Mouse (Mus musculus) T-helper 17 cell (primary cell): ENCODE measurements around the gene Matk.

Experiments
- in situ Hi-C, 2 experiments: fragments of 300-600 bp; cut with MboI, MseI; formaldehyde crosslinking; loops; 1 replicate in 1 of 2; 2 replicates in 1 of 2; pipeline ENCODE4 v1.15.1; 2025; ENCODE audit warnings: high pct_unique_total_duplicates in 2 of 2

The Matk gene

DNA sequence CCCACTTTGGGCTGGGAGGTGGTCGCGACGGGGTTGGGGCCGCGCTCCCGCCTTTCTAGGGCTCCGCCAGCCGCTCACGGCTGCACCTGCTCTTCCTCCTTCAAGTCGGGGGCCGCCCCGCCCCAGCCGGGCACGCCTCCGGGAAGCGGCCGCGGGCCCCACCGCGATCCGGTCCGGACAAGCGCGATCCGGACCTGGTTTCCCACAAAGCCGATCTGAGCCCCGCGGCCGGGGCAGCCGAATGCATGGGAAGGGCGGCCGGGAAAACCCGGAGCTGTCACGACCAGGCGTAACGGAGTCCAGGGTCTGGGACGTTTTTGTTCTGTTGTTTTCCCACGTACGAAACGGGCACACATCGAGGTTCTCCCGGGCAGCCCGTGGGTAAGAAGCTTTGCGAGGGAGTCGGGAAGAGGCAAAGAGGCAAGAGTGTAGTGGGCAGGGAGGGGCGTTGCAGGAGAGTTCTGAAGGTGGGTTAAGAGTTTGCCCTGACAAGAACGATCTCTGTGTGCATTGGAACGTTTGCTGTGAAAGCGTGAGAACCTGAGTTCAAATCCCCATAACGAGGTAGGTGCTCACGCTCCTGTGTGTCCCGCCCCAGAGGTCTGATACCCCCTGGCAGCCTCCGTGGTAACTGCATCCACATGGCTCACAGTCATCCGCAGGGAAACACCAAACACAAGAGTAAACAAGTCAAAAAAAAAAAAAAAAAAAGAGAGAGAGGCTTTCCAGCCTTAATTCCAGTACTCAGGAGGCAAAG lies 33.1 kb downstream of the Matk start:
- in situ Hi-C loops = loop anchor here (5.0 to 10.0 kb wide), 2 partner anchors 36 to 59 kb away; partner anchors contain the start of genes Gipc3 (in 2 of the 2) and Cactin (in 1 of the 2)

- in situ Hi-C loops = loop anchor here (5.0 to 10.0 kb wide), 2 partner anchors 36 to 58 kb away; partner anchors contain the start of genes Gipc3 (in 2 of the 2) and Cactin (in 1 of the 2)
These were observed 33.9 kb downstream of the Matk start for GRCm38 (mm10) chr10:81286586-81286985.

GRCm38 (mm10) chr10:81287513-81288157 lies 34.9 kb downstream of the Matk start:
- in situ Hi-C loops = loop anchor here (5.0 to 10.0 kb wide), 2 partner anchors 35 to 57 kb away; partner anchors contain the start of genes Gipc3 (in 2 of the 2) and Cactin (in 1 of the 2)

DNA sequence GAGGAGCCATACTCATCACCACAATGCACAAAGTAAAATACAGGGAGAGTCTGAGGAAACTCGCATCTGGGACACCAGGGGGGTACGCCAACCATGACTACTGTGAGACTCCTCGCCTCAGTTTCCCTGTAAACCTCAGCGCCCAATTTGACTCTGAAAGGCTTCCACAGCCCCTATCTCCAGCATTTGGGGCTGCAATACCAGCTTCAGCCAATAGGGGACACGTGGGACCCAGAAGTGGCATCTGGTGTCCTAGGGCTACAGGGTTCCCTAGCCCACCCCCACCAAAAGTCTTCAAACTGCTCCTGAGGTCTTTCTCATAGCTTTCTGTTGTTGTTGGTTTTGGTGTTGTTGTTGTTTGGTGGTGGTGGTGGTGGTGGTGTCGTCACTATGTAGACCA lies 35.9 kb downstream of the Matk start:
- in situ Hi-C loops = loop anchor here (5.0 to 10.0 kb wide), 2 partner anchors 34 to 56 kb away; partner anchors contain the start of genes Gipc3 (in 2 of the 2) and Cactin (in 1 of the 2)

DNA sequence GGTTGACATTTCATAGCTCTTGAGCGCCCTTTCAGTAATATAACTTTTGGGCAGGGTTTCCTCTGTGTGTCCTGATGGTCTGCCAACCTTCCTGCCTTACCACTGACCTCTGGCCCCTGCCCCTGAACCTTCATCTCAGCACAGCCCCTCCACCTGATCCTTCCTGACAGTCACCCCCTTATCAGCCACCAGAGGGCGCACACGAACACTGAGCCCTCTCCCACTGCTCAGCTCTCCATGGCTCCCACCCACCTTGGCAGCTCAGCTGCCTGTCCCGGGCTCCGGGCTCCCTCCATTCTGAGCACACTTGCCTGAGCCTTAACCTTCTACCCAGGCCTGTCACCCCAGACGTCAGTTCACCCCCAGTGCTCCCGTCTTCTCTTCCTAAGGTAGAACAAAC lies 36.5 kb downstream of the Matk start:
- in situ Hi-C loops = loop anchor here (5.0 to 10.0 kb wide), 2 partner anchors 33 to 56 kb away; partner anchors contain the start of genes Gipc3 (in 2 of the 2) and Cactin (in 1 of the 2)

DNA sequence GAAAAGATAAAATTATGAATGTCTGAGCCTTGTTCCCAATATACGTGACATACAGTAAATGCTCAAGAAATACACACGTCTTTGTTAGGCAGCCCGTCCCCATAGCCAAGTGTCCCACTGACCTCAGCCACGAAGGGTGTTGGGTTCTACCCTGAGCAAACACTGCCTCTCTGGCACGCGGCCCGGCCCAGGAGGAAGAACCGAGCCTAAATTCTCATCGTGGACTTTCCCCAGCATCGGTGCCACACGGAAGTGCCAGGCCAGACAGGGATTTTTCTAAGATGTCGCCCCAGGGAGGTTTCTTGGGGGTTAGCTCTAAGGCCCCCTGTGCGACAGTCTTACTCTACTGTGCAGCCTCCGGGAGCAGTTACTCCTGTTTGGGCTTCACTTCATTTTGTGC lies 37.1 kb downstream of the Matk start:
- in situ Hi-C loops = loop anchor here (5.0 to 10.0 kb wide), 3 partner anchors 32 to 257 kb away; partner anchors contain the start of genes Gipc3 (in 2 of the 2), Cactin (in 1 of the 2) and Gna11 (in 1 of the 2)

DNA sequence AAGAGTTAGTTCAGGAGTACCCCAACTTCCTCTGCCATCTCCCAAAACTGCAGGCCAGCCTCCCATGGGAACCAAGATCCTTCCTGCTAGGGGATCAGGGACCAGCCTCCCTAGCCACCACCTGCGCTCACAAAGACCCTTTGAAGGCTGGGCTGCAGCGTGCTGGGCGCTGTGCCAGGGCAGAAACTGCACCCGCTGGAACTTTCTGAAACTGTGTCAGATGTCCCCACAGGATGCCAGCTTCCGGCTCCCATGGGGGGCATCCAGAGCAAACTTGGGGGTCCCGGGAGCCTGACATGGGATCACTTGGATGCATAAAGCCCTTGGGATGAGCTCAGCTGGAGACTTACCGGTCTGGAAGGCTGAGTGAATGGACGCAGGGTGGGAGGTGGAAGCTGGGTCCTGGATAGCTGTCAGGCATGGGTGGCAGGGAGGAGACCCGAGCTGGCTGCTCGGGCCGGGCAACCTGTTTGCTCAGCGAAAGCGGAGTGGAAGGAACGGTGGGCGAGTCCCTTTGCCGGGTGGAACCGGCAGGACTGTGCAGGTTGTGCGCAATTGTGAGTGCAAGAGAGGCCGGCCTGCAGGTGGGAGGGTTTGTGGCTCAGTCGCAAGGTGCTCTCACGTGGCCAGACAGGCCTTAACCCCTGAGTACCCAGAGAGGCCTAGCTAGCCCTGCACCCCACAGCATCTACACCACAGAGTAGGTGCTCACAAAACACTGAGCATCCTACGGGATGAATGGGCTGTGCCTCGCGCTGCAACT lies 38.1 kb downstream of the Matk start:
- in situ Hi-C loops = loop anchor here in 1 of 2 experiments (5.0 kb wide), 1 partner anchor 256 kb away; the partner anchor contains the start of gene Gna11

DNA sequence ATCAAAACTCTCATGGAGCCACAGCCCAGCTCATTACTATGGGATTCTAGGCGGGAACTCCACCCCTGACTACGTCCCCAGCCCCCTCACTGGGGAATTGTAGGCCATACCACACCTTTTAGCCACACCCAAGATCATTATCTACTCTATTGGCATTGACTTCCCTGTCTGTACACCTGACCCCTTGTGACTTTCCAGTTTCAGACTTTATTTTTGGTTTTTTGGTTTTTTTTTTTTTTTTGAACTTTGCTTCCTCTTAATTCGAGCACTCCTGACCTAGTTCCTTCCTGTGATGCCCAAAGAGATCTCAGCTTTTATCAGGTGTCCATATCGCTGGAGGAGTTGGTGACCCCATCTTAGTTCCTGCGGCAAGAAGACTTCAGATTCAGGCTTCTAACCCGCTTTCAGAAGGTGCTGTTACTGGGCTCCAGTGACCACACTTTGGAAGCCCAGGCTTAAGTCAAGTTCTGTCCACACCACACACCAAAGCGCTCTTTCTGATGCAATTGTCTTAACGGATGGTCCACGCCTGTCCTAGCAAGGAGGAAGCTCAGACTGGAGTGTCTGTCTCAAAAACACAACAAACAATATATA lies 38.9 kb downstream of the Matk start, which contains the start of gene Tjp3:
Tjp3 (minus strand) TSS at position 71 of the 594 bp plus-strand sequence.
- in situ Hi-C loops = loop anchor here in 1 of 2 experiments (5.0 kb wide), 1 partner anchor 256 kb away; the partner anchor contains the start of gene Gna11

GRCm38 (mm10) chr10:81292554-81293333 lies 40.0 kb downstream of the Matk start, which contains the start of gene Pip5k1c:
Gene Pip5k1c (plus strand): TSS chr10:81292963.
- in situ Hi-C loops = loop anchor here in 1 of 2 experiments (5.0 kb wide), 1 partner anchor 255 kb away; the partner anchor contains the start of gene Gna11

DNA sequence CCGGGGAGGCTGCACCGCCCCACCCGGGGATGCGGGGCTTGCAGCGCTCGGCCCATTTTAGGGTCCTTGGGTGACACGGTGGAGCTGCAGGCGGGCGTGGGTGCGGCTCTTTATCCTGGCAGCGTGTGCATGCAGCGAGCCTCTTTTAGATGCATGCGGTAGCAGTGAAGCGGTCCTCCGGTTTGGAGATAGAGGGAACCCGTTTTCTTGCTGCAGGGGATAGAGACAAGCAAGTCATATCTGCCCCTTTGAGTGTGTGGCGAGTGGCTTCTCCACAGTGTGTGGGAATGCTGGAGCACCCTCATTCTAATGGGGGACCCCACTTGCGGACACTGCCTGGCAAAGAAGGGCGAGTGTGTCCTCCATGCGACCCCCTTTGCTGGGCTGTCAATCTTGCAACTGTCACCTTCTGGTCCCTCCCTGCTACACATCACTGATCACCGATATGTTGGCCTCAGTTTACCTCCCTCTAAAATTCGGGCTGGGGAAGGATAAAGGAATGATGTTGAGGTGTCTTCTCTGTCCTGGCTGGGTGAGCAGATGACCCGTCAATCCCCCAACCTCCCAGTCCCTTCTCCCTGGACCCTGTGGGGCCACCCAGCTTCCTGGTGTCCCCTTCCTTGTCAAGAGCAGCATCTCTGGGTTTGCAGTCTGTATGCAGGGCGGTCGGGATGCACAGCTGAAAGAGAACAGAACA lies 40.7 kb downstream of the Matk start:
- in situ Hi-C loops = loop anchor here in 1 of 2 experiments (5.0 kb wide), 1 partner anchor 254 kb away; the partner anchor contains the start of gene Gna11

DNA sequence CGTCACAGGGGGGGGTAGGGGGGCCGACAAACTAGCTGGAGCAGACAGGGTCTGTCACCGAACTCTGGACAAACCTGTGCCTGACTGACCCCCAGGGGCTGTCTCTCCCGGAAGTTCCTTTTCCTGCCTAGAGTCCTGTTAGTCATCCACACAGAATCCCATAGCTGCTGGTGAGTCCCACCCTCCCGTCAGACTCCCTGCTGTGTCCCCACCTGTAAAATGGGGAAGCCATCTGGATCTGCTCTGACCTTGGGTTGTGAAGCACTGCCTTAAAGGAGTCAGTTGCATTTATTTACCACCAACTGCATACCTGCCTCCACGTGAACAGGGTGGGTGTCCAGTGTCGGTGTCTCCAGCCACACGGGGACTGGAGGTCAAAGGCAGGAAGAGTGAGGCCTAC lies 41.7 kb downstream of the Matk start:
- in situ Hi-C loops = loop anchor here in 1 of 2 experiments (5.0 kb wide), 1 partner anchor 253 kb away; the partner anchor contains the start of gene Gna11

DNA sequence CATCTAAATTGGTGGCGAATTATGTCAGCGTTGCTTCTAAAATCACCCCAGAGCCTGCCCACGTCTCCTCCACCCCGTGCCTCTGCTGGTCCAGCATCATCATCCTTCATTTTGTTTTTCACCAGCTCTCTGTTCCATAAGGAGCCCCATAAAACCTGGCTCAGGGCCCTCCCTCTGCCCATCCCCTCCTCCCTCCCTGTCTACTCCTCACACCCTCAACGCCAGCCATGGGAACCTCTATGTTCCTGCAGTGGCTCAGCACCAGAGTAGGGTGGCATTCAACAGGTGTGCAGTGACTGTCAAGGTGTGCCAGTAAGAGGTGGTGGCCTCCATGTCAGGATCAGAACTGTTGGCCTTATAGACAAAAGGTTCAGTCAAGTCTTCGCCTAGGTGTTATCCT lies 42.5 kb downstream of the Matk start:
- in situ Hi-C loops = no loop called here

GRCm38 (mm10) chr10:81297246-81297645 lies 44.5 kb downstream of the Matk start:
- in situ Hi-C loops = no loop called here

DNA sequence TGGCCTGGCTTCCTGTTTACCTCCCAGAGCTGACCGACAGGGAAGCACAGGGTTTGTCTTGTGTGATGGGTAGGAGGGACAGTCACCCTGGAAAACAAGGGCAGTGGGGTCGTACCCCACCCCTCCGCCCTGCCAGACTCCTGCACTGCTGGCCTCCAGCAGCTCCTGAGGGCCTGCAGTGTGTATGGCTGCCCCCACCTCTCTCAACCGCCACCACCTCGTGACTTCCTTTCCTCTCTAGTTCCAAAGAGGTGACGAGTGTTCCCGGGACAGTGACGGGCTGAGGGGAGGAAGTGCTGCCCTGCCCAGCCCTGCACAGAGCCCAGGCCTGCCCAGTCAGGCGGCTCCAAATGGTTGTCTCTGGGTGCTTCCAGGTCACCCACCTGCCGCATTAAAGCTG lies 45.1 kb downstream of the Matk start:
- in situ Hi-C loops = no loop called here

GRCm38 (mm10) chr10:81298369-81299100 lies 45.8 kb downstream of the Matk start:
- in situ Hi-C loops = no loop called here

- in situ Hi-C loops = loop anchor here in 1 of 2 experiments (5.0 kb wide), 1 partner anchor 48 kb away; no protein-coding TSS in a partner anchor
These were observed 47.0 kb downstream of the Matk start for GRCm38 (mm10) chr10:81299585-81300351.

DNA sequence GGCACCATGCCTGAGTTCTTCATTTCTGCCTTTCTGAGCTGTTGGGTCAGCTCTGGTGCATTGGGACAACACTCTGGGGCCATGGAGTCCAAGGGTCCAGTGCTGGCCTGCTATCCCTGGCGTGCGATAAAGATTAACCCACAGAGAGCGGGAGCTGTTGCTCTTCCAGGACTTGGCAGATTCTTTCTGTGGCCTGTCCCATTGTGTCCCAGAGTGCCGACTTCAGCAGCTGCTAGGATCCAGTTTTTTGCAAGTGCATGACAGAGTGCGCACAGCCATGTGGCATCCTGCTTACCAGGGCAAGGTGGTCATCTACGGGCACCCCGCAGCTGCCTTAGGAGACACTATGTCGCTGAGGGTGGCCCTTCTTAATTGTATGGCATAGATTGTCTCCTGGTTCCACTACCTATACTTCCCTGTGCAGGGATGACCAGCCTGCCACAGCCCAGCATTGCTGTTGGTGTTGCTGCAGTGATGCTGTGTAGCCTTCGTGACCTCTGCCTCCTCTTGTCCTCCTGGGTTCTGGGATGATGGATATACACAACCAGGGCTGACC lies 47.7 kb downstream of the Matk start:
- in situ Hi-C loops = loop anchor here in 1 of 2 experiments (5.0 kb wide), 1 partner anchor 47 kb away; no protein-coding TSS in a partner anchor
